Mouse (Mus musculus) neural tube, embryonic 11.5 days (tissue): ENCODE data around the gene Gpr180. TPM values are rescaled to one million over a fixed set of nuclear protein-coding genes. Genes with fewer than 3 reads are reported as not detected.

Experiments
- ATAC-seq: fragments of 200-750 bp; cut with Nextera tagmentation; 2 replicates; pipeline ENCODE4 v1.8.0; 2017; ENCODE audit warnings: moderate number of reproducible peaks, mild to moderate bottlenecking, moderate TSS enrichment, moderate library complexity; ENCODE audit not compliant: insufficient read depth, low FRiP score, low TSS enrichment
- DNase-seq: peaks from one replicate; pipeline ENCODE4 v3.0.0-alpha.2; 2015; ENCODE audit warnings: low spot score
- H3K27ac ChIP-seq: fragments of 300-500 bp; sonication (generic); 2 replicates; pipeline ENCODE4 v1.5.1; 2014; ENCODE audit warnings: low read depth, mild to moderate bottlenecking, low read length
- H3K27me3 ChIP-seq: fragments of 300-500 bp; sonication (generic); 2 replicates; pipeline ENCODE4 v1.6.1; 2014; ENCODE audit warnings: mild to moderate bottlenecking, low read length, mixed read lengths; ENCODE audit not compliant: control insufficient read depth, insufficient read depth
- H3K36me3 ChIP-seq: fragments of 300-500 bp; sonication (generic); 2 replicates; pipeline ENCODE4 v1.6.1; 2014; ENCODE audit warnings: mild to moderate bottlenecking, low read length, moderate library complexity, mixed read lengths; ENCODE audit not compliant: control insufficient read depth, insufficient read depth
- H3K4me1 ChIP-seq: fragments of 300-500 bp; sonication (generic); 2 replicates; pipeline ENCODE4 v1.6.1; 2014; ENCODE audit warnings: low read length, mixed read lengths; ENCODE audit not compliant: control insufficient read depth, insufficient read depth
- H3K4me2 ChIP-seq: fragments of 300-500 bp; sonication (generic); 2 replicates; pipeline ENCODE4 v1.6.1; 2014; ENCODE audit warnings: low read depth, mild to moderate bottlenecking, moderate library complexity
- H3K4me3 ChIP-seq: fragments of 300-500 bp; sonication (generic); 2 replicates; pipeline ENCODE4 v1.5.1; 2014; ENCODE audit warnings: low read depth, low read length
- H3K9ac ChIP-seq: fragments of 300-500 bp; sonication (generic); 2 replicates; pipeline ENCODE4 v1.6.1; 2014; ENCODE audit warnings: mild to moderate bottlenecking, low read length
- H3K9me3 ChIP-seq: fragments of 300-500 bp; sonication (generic); 2 replicates; pipeline ENCODE4 v1.6.1; 2016; ENCODE audit warnings: low read length; ENCODE audit not compliant: control insufficient read depth
- WGBS: fragments of 180-500 bp; shearing (Covaris S2); extraction: QIAGEN DNeasy Blood & Tissue Kit; methylation state at CpG from one replicate; pipeline ENCODE4 v1.1.7; 2014; 5-methylcytosine and 5-hydroxymethylcytosine counted together
- polyA plus RNA-seq: library from polyadenylated mRNA; unstranded; fragments of >200 nt; fragmentation: Nextera tagmentation; extraction: Ambion mirVana; gene quantifications from 2 replicates; pipeline ENCODE4 v1.2.1, GENCODE M21; 2014

Gpr180 gene
- polyA plus RNA-seq, 1 experiment from 2014 or later = 42.0 TPM

- Histone ChIP-seq H3K27me3 (no peaks in the 10 kb centered on the region), H3K36me3 (no peaks in the 10 kb centered on the region), H3K9me3 (no peaks in the 10 kb centered on the region), H3K4me1 (no peaks in the 10 kb centered on the region), H3K27ac (no peak overlapping the region), H3K4me2 (no peak overlapping the region), H3K9ac (no peak overlapping the region), H3K4me3 (no peak overlapping the region)
- DNase-seq (no peak), ATAC-seq (no peak)
- whole genome bisulfite sequencing = 94% methylated on average over 9 of the region's 9 CpGs
These were observed 54.5 kb downstream of the Gpr180 start for GRCm38 (mm10) chr14:118191442-118191841.

DNA sequence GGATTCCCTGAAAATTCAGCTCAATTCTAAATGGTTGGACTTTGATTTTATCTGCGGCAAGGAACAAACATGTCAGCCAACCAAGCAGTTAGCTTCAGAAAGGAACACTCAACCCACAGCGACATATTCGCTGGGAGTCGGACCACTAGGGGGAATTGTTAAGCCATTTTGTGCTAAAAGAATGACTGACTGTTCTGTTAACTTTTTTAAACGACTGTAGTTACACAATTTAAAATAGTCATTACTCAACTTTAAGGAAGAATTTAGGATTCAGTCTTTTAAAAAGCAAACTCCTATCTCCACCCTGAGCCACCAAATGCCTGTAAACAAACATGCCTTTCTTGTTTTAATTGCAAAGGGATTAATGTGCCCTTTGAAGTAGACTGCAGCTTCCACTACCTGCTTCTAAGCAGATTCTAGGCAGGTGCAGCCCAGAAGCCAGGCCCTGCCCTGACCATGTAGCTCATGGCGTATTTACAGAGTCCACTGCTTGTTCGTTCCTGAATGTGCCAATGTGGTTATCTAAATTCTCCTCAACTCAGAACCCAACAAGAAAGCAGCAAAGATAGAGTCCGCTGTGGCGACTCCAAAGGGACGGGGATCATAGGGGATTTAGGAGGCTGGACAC, 56.2 kb downstream of the Gpr180 start:
- Histone ChIP-seq H3K4me3 (no peak overlapping the region), H3K4me1 (no peaks in the 10 kb centered on the region), H3K27me3 (no peaks in the 10 kb centered on the region), H3K9me3 (no peaks in the 10 kb centered on the region), H3K9ac (no peak overlapping the region), H3K4me2 (no peak overlapping the region), H3K27ac (no peak overlapping the region), H3K36me3 (no peaks in the 10 kb centered on the region)
- no peak for ATAC-seq
- no peak for DNase-seq
- 49% methylated on average over 10 of the region's 10 CpGs for WGBS

GRCm38 (mm10) chr14:118193663-118194062, 56.7 kb downstream of the Gpr180 start:
- ATAC-seq = no peak
- Histone ChIP-seq H3K4me1 (no peaks in the 10 kb centered on the region), H3K9me3 (no peaks in the 10 kb centered on the region), H3K4me3 (no peak overlapping the region), H3K27ac (no peak overlapping the region), H3K36me3 (no peaks in the 10 kb centered on the region), H3K9ac (no peak overlapping the region), H3K27me3 (no peaks in the 10 kb centered on the region), H3K4me2 (no peak overlapping the region)
- WGBS = 62% methylated on average over 10 of the region's 10 CpGs
- DNase-seq = no peak

DNA sequence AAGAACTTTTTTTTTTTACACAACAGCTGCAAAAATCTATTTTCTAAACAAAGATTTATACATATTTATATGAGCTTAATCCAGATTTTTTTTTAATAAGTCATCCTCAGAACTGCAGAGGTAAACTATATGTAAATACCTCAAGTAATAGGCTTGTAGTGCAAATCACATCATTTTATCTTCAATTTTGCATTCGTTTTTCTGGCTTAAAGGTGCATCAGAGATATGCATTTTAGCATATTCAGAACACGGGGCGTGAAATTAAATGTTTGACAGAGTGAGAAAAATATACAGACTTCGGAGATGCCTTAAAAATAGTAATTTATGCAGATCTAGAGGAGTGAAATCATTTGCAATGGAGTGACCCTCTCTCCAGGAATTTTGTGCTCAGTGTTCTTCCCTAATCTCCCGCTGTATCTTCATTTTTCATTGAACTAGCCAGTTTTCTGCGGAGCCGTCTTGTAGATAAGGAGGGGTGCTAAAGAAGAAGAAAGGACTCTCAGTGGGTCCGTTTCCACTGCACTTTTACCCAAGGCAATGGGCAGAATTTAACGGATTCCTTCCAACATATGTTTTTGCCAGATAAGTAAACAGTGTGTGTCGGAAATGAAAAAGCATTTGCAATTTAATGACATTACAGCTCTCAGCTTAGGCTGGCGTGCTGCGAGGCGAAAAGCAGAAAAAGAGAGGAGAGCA, 57.4 kb downstream of the Gpr180 start:
- Histone ChIP-seq H3K9me3 (no peaks in the 10 kb centered on the region), H3K4me1 (no peaks in the 10 kb centered on the region), H3K36me3 (no peaks in the 10 kb centered on the region), H3K4me2 (no peak overlapping the region), H3K4me3 (no peak overlapping the region), H3K9ac (no peak overlapping the region), H3K27ac (no peak overlapping the region), H3K27me3 (no peaks in the 10 kb centered on the region)
- DNase-seq (no peak), ATAC-seq (no peak)
- 69% methylated on average over 13 of the region's 13 CpGs for WGBS

- no peak for ATAC-seq
- no peak overlapping the region for H3K4me2 ChIP-seq
These were observed 60.1 kb downstream of the Gpr180 start for GRCm38 (mm10) chr14:118197063-118197462.

DNA sequence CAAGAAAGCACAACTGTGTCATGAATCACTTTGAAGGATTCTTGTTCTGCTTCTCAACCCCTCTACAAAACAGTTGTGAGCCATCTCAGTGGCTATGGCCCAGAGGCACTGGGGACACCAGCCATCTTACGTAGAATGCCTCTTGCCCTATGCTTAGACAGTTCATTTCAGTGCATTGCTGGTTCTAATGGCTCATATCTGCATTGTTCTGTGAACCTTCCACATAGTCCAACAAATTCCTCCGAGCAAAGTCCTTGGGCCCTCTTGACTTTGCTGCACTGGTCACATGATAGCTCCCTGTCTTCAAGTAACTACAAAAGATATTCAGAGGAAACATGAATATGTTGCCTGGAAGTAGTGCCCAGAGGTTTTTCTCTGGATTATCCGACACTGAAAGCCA, 63.8 kb downstream of the Gpr180 start:
- DNase-seq = no peak
- Histone ChIP-seq H3K27me3 (no peaks in the 10 kb centered on the region), H3K4me2 (no peak overlapping the region), H3K27ac (no peak overlapping the region), H3K36me3 (no peaks in the 10 kb centered on the region), H3K9me3 (no peaks in the 10 kb centered on the region), H3K4me3 (no peak overlapping the region), H3K4me1 (no peaks in the 10 kb centered on the region), H3K9ac (no peak overlapping the region)
- no peak for ATAC-seq
- 90% methylated on average over 3 of the region's 3 CpGs for WGBS

More at GRCm38 (mm10) chr14:118197063-118197462, 60.1 kb downstream of the Gpr180 start:
- 75% methylated on average over 12 of the region's 12 CpGs for WGBS
- no peak overlapping the region for H3K9ac ChIP-seq
- H3K36me3 ChIP-seq = no peaks in the 10 kb centered on the region
- H3K27ac ChIP-seq = no peak overlapping the region
- H3K4me1 ChIP-seq = no peaks in the 10 kb centered on the region
- H3K9me3 ChIP-seq = no peaks in the 10 kb centered on the region
- DNase-seq = no peak
- H3K4me3 ChIP-seq = no peak overlapping the region
- no peaks in the 10 kb centered on the region for H3K27me3 ChIP-seq

- DNase-seq (no peak), ATAC-seq (no peak)
- 91% methylated on average over 5 of the region's 5 CpGs for WGBS
- Histone ChIP-seq H3K9ac (no peak overlapping the region), H3K9me3 (no peaks in the 10 kb centered on the region), H3K4me2 (no peak overlapping the region), H3K4me3 (no peak overlapping the region), H3K27ac (no peak overlapping the region), H3K36me3 (no peaks in the 10 kb centered on the region), H3K27me3 (no peaks in the 10 kb centered on the region), H3K4me1 (no peaks in the 10 kb centered on the region)
These were observed 65.0 kb downstream of the Gpr180 start for GRCm38 (mm10) chr14:118202006-118202405.

- Histone ChIP-seq H3K9ac (no peak overlapping the region), H3K4me2 (no peak overlapping the region), H3K4me1 (no peaks in the 10 kb centered on the region), H3K27ac (no peak overlapping the region), H3K4me3 (no peak overlapping the region), H3K36me3 (no peaks in the 10 kb centered on the region), H3K9me3 (no peaks in the 10 kb centered on the region), H3K27me3 (no peaks in the 10 kb centered on the region)
- WGBS = 80% methylated on average over 7 of the region's 7 CpGs
- ATAC-seq = no peak
- DNase-seq = no peak
These were observed 66.1 kb downstream of the Gpr180 start for GRCm38 (mm10) chr14:118203031-118203430.

- no peaks in the 10 kb centered on the region for H3K36me3 ChIP-seq
- H3K27ac ChIP-seq = no peak overlapping the region
- H3K9ac ChIP-seq = no peak overlapping the region
- H3K27me3 ChIP-seq = no peaks in the 10 kb centered on the region
- H3K4me2 ChIP-seq = no peak overlapping the region
- ATAC-seq (no peak), DNase-seq (no peak)
- no peak overlapping the region for H3K4me3 ChIP-seq
- H3K4me1 ChIP-seq = no peaks in the 10 kb centered on the region
- WGBS = 88% methylated on average over 3 of the region's 3 CpGs
- H3K9me3 ChIP-seq = no peaks in the 10 kb centered on the region
These were observed 70.4 kb downstream of the Gpr180 start for GRCm38 (mm10) chr14:118207347-118207746.
